Mouse (Mus musculus) CH12.LX (cell line): ENCODE measurements around the gene Zfpl1. TPM values are rescaled to one million over a fixed set of nuclear protein-coding genes. Genes with fewer than 3 reads are reported as not detected.

Experiments used
- DNase-seq: peaks from one replicate; pipeline ENCODE4 v3.0.0-alpha.2; 2013; ENCODE audit errors: extremely low read depth
- H3K27ac ChIP-seq: 2 replicates; pipeline ENCODE4 v1.5.1; 2012; ENCODE audit warnings: low read depth, mild to moderate bottlenecking, control low read depth, moderate library complexity; ENCODE audit not compliant: insufficient read depth
- H3K27me3 ChIP-seq: replicated peaks from 2 replicates; pipeline ENCODE3; 2012; ENCODE audit warnings: inconsistent platforms
- H3K36me3 ChIP-seq, 2 experiments: replicated peaks in 1 of 2; 2 replicates each; pipeline versions ENCODE3 to v1.6.1; 2012; ENCODE audit warnings: inconsistent platforms in 1 of 2, low read length in 1 of 2, mild to moderate bottlenecking in 1 of 2, mixed read lengths in 1 of 2, moderate library complexity in 1 of 2; ENCODE audit not compliant: control insufficient read depth in 1 of 2, insufficient read depth in 1 of 2
- H3K4me1 ChIP-seq, 2 experiments: 2 replicates each; pipeline ENCODE4 v1.6.1; 2012; ENCODE audit warnings: inconsistent platforms in 1 of 2, moderate library complexity in 1 of 2; ENCODE audit not compliant: insufficient read depth in 2 of 2, control insufficient read depth in 1 of 2
- H3K4me2 ChIP-seq: 2 replicates; pipeline ENCODE4 v1.6.1; 2012; ENCODE audit warnings: low read depth, mild to moderate bottlenecking, control low read depth; ENCODE audit not compliant: poor library complexity, insufficient read depth, severe bottlenecking
- H3K4me3 ChIP-seq, 3 experiments: fragments of 150-350 bp in 1 of 3; sonication (generic) in 1 of 3; replicated peaks in 1 of 3; 2 replicates each; pipeline versions ENCODE3 to v1.5.1; 2011 to 2012; ENCODE audit warnings: low read depth in 2 of 3, low read length in 2 of 3, mild to moderate bottlenecking in 2 of 3, moderate library complexity in 2 of 3, control low read depth in 1 of 3, improper control_type of control experiment in 1 of 3, inconsistent platforms in 1 of 3, mixed read lengths in 1 of 3; ENCODE audit not compliant: poor library complexity in 1 of 3
- H3K79me2 ChIP-seq: replicated peaks from 2 replicates; pipeline ENCODE4 v1.6.1; 2012; ENCODE audit warnings: mild to moderate bottlenecking, moderate library complexity; ENCODE audit not compliant: control insufficient read depth, poor library complexity, insufficient read depth, severe bottlenecking; ENCODE audit errors: extremely low read depth
- H3K9ac ChIP-seq: 2 replicates; pipeline ENCODE4 v1.6.1; 2012; ENCODE audit warnings: low read depth, mild to moderate bottlenecking, control low read depth, moderate library complexity; ENCODE audit not compliant: insufficient read depth
- H3K9me3 ChIP-seq: replicated peaks from 2 replicates; pipeline ENCODE3; 2012; ENCODE audit warnings: low read length, inconsistent platforms, mixed read lengths
- CHD2 ChIP-seq: IDR thresholded peaks from 2 replicates; pipeline ENCODE4 v1.6.1; 2011; ENCODE audit warnings: low read length, improper control_type of control experiment
- CTCF ChIP-seq, 2 experiments: IDR thresholded peaks in 1 of 2; conservative IDR thresholded peaks in 1 of 2; 2 replicates each; pipeline ENCODE4 v1.5.1; 2011 to 2012; ENCODE audit warnings: low read depth in 2 of 2, low read length in 2 of 2, improper control_type of control experiment in 1 of 2, inconsistent platforms in 1 of 2, mild to moderate bottlenecking in 1 of 2, moderate library complexity in 1 of 2
- ETS1 ChIP-seq: conservative IDR thresholded peaks from 2 replicates; pipeline ENCODE4 v1.6.1; 2012; ENCODE audit warnings: low read depth, mild to moderate bottlenecking, inconsistent platforms, low read length, improper control_type of control experiment, moderate library complexity
- IRF4 ChIP-seq: IDR thresholded peaks from 2 replicates; pipeline ENCODE4 v1.6.1; 2014; ENCODE audit warnings: low read depth, mild to moderate bottlenecking, inconsistent platforms, low read length, improper control_type of control experiment
- JUN ChIP-seq: IDR thresholded peaks from 2 replicates; pipeline ENCODE4 v1.6.1; 2011; ENCODE audit warnings: low read depth, mild to moderate bottlenecking, low read length, improper control_type of control experiment, moderate library complexity; ENCODE audit not compliant: insufficient read depth
- KAT2A ChIP-seq: IDR thresholded peaks from 2 replicates; pipeline ENCODE4 v1.6.1; 2012; ENCODE audit warnings: low read length, improper control_type of control experiment, inconsistent platforms; ENCODE audit not compliant: insufficient replicate concordance
- MAX ChIP-seq: IDR thresholded peaks from 2 replicates; pipeline ENCODE4 v1.6.1; 2011; ENCODE audit warnings: low read length, improper control_type of control experiment
- MAZ ChIP-seq: IDR thresholded peaks from 2 replicates; pipeline ENCODE4 v1.6.1; 2012; ENCODE audit warnings: low read depth, mild to moderate bottlenecking, inconsistent platforms, low read length, improper control_type of control experiment, moderate library complexity
- MYC ChIP-seq: IDR thresholded peaks from 2 replicates; pipeline ENCODE4 v1.6.1; 2011; ENCODE audit warnings: low read depth, mild to moderate bottlenecking, improper control_type of control experiment, low read length
- NRF1 ChIP-seq: IDR thresholded peaks from 2 replicates; pipeline ENCODE4 v1.6.1; 2014; ENCODE audit warnings: low read depth, mild to moderate bottlenecking, inconsistent platforms, low read length, improper control_type of control experiment, moderate library complexity
- POLR2A ChIP-seq: IDR thresholded peaks from 2 replicates; pipeline ENCODE4 v1.6.1; 2011; ENCODE audit warnings: low read depth, mild to moderate bottlenecking, improper control_type of control experiment, low read length
- RAD21 ChIP-seq: IDR thresholded peaks from 2 replicates; pipeline ENCODE4 v1.6.1; 2011; ENCODE audit warnings: low read depth, mild to moderate bottlenecking, low read length, improper control_type of control experiment, moderate library complexity
- RCOR1 ChIP-seq: conservative IDR thresholded peaks from 2 replicates; pipeline ENCODE4 v1.6.1; 2012; ENCODE audit warnings: low read depth, mild to moderate bottlenecking, inconsistent platforms, low read length, improper control_type of control experiment
- SMC3 ChIP-seq: IDR thresholded peaks from 2 replicates; pipeline ENCODE4 v1.6.1; 2011; ENCODE audit warnings: low read depth, low read length, improper control_type of control experiment
- TBP ChIP-seq: conservative IDR thresholded peaks from 2 replicates; pipeline ENCODE4 v1.6.1; 2011; ENCODE audit warnings: low read depth, low read length, improper control_type of control experiment
- USF2 ChIP-seq: conservative IDR thresholded peaks from 2 replicates; pipeline ENCODE4 v1.6.1; 2011; ENCODE audit warnings: low read depth, low read length, improper control_type of control experiment
- ZNF384 ChIP-seq: IDR thresholded peaks from 2 replicates; pipeline ENCODE4 v1.6.1; 2012; ENCODE audit warnings: low read depth, low read length, improper control_type of control experiment, inconsistent platforms
- dilution Hi-C: fragments of 300-500 bp; cut with MboI; formaldehyde crosslinking; loops from 2 replicates; pipeline ENCODE4 v1.14.3; 2020; ENCODE audit warnings: low sequenced_read_pairs; ENCODE audit not compliant: extremely low pct_unique_long_range_greater_than_20kb, extremely low pct_ligation_motif_present
- in situ Hi-C: fragments of 300-500 bp; cut with MboI; formaldehyde crosslinking; loops from 3 replicates; pipeline ENCODE4 v1.14.3; 2019; ENCODE audit warnings: low sequenced_read_pairs, low pct_ligation_motif_present, low pct_unique_long_range_greater_than_20kb, mixed read lengths
- polyA plus RNA-seq: library from polyadenylated mRNA; unstranded; fragments of >175 nt; gene quantifications from 2 replicates; pipeline ENCODE4 v1.2.1, GENCODE M21; 2012; ENCODE audit warnings: low read depth; ENCODE audit not compliant: insufficient read length
- total RNA-seq, 2 experiments: library from RNA; depleted of rRNA; stranded (reverse); fragments of 300-350 nt in 1 of 2; fragments of >200 nt in 1 of 2; gene quantifications; 2 replicates each; pipeline ENCODE4 v1.2.3; 2012 to 2014

Zfpl1 gene
- total and polyA plus RNA-seq, 3 experiments = 26.1 to 40.9 (median 26.8) TPM

GRCm38 (mm10) chr19:6067011-6067723 lies 17.6 kb downstream of the Zfpl1 start:
- H3K4me3 ChIP-seq = peak overlapping the region; percentile 42 to 53 (median 47)
- TF ChIP-seq CTCF (conservative IDR thresholded peaks at IDR 0.05 in 1 of 2, IDR thresholded peaks at IDR 0.05 in 1 of 2; ENCODE audit: low read depth in 2 of 2, low read length in 2 of 2) = peak; percentile 35 to 89; a peak in 3 of 4 replicates
- TF ChIP-seq SMC3 = peak; percentile 76
- 0 out of 2 replicates have a peak, but pooled peaks have one; percentile 25 for TF ChIP-seq RCOR1
- no peak for TF ChIP-seq TBP
- peak; percentile 30 for TF ChIP-seq RAD21
- TF ChIP-seq CHD2 = no peak
- 0 out of 2 replicates have a peak, but pooled peaks have one; percentile 14 for TF ChIP-seq NRF1
- TF ChIP-seq, all 38 proteins: peak for 5
- dilution Hi-C loops = no loop called here
- in situ Hi-C loops = loop anchor here (10.0 kb wide), 1 partner anchor 102 kb away; the partner anchor contains the start of gene Pola2
- Histone ChIP-seq H3K27ac (no peak overlapping the region), H3K4me1 (peaks cover 14 to 43% of the 10 kb centered on the region in 2 experiments), H3K9me3 (no peaks in the 10 kb centered on the region), H3K4me2 (peak overlapping the region; percentile 88), H3K27me3 (no peaks in the 10 kb centered on the region), H3K36me3 (peaks cover 33 to 56% of the 10 kb centered on the region in 2 experiments), H3K79me2 (peaks cover 5% of the 10 kb centered on the region), H3K9ac (peak overlapping the region; percentile 30)
- DNase-seq = peak; percentile 88

GRCm38 (mm10) chr19:6066571-6066970 lies 18.2 kb downstream of the Zfpl1 start:
- in situ Hi-C loops (loop anchor here (10.0 kb wide), 1 partner anchor 102 kb away; the partner anchor contains the start of gene Pola2), dilution Hi-C loops (no loop called here)
- Histone ChIP-seq H3K4me3 (peak overlapping the region in 1 of 3 experiments; percentile 53), H3K4me1 (peaks cover 14 to 44% of the 10 kb centered on the region in 2 experiments), H3K36me3 (peaks cover 32 to 52% of the 10 kb centered on the region in 2 experiments), H3K9ac (no peak overlapping the region), H3K27me3 (no peaks in the 10 kb centered on the region), H3K9me3 (no peaks in the 10 kb centered on the region), H3K4me2 (peak overlapping the region; percentile 88), H3K79me2 (peaks cover 5% of the 10 kb centered on the region), H3K27ac (no peak overlapping the region)
- DNase-seq = no peak
- no peak for TF ChIP-seq MYC
- no peak for TF ChIP-seq USF2
- no peak for TF ChIP-seq IRF4
- TF ChIP-seq MAZ = no peak
- no peak for TF ChIP-seq SMC3
- no peak for TF ChIP-seq KAT2A
- TF ChIP-seq ETS1 = no peak
- no peak for TF ChIP-seq RAD21
- no peak for TF ChIP-seq POLR2A
- no peak for TF ChIP-seq MAX
- TF ChIP-seq JUN = no peak
- TF ChIP-seq ZNF384 = no peak
